Mouse (Mus musculus): ENCODE results near the gene Slc26a10.

GRCm38 (mm10) chr10:127199474-127199873, 19.0 kb upstream of the Slc26a10 start:
- TF ChIP-seq EP300 (IDR thresholded peaks at IDR 0.05; ENCODE audit: insufficient read depth, low read depth, low read length) (no peak), POLR2A (IDR thresholded peaks at IDR 0.05; ENCODE audit: insufficient read depth, low read depth, low read length) (peak; percentile 7; the same call in 1 of the 2 replicates), CTCF (IDR thresholded peaks at IDR 0.05) (no peak)
